Mouse (Mus musculus) 416B (cell line): ENCODE results near the gene Depdc1b.

Experiments
- DNase-seq: peaks from one replicate; pipeline ENCODE4 v3.0.0; 2011; ENCODE audit warnings: low read depth

Depdc1b gene

DNA sequence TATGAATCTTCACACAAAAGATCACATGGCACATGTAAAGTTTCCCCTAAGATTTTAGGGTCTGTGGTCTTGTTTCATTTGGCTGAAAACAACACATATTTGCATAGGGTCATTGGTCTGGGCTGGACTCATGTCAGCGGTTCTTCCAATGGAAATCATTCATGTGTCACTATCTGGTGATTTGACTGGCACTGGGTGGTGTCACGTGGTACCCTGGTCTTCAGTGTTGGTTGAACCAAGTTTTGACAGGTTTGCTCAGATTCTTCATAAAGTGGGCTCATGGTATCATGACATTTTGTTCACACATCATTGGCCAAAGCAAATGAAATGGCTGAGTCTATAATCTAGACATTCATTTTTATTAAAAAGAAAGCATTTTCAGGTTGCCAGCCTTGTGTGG lies 1.3 kb downstream of the Depdc1b start:
- DNase-seq, result no peak

DNA sequence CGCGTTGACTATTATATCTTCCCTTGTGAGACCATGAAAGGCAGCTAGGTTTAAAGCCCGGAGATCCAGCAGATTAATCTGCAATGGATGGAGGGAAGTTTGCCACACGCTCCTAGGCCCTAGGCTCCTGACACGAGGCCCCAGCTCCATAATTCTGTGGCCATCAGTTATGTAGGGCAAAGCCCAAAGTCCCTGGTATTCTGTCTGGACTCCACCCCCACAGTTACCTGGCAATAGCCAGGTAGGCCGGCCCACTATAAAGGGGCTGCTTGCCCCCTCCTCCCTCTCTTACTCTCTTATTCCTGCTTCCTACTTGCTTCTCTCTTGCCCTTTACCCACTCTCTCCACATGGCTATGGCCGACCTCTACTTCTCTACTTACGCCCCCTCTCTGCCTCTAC lies 2.9 kb downstream of the Depdc1b start:
- no peak for DNase-seq

- peak; percentile 47 for DNase-seq
Observed at GRCm38 (mm10) chr13:108320216-108320615, 4.1 kb downstream of the Depdc1b start.

DNA sequence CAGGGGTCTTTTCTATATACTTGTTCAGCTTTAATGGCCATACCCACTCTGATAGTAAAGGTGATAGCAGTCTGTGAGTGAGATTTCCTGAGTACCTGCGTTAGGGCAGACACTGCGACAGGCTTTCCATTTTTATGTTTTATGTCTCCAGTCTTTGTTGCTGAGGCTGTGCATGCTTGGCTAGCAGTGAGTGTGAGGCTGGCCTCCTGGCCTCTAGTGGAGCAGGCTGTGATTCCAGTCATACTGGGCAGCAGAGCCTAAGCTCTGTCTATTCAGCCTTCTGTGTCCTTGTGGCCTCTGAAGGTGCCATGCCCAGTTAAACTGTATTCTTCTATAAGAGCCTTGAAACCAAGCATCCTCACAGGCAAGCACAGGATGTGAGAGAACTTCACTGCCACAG lies 6.3 kb downstream of the Depdc1b start:
- no peak for DNase-seq

DNA sequence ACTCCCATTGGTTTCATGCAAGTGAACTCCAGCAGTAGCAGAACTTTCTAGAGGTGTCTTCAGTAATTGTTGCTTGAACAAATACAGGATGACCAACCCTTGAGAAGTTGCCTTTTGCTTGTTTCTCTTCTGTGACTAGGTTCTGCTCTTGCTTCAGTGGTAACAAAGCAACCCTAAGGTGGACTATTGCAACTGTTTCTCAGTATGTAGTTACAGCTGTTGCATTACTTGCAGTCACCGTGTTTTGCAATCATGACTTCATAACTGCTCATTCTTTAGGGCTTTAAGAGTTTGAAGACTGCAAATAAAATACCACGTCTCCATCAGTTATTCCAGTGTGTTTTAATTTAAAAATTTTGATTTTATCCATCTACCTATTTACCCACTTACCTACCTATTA lies 7.2 kb downstream of the Depdc1b start:
- peak; percentile 61 for DNase-seq

- no peak for DNase-seq
Observed at GRCm38 (mm10) chr13:108323866-108324829, 8.0 kb downstream of the Depdc1b start.

GRCm38 (mm10) chr13:108325871-108326270 lies 9.7 kb downstream of the Depdc1b start:
- no peak for DNase-seq

DNA sequence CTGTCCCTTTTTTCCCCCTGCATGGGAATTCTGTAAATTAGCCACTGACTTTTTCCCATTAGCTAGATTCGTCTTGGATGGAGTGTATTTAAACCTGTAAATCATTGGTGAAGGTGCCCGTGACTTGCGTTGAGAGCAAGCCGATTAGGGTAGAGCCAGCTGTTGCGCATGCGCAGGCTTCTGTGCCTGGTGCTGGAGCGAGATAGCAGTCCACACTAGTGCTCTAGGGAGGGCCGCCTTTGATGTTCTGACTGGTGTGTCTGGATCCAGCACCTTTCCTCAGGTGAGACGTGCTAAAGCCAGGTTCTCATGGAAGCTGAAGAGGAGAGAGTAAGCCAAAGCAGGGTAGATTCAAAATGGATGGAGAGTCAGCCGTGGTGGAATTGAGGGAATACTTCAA lies 10.2 kb downstream of the Depdc1b start:
- no peak for DNase-seq

- no peak for DNase-seq
Observed at GRCm38 (mm10) chr13:108327047-108327446, 10.9 kb downstream of the Depdc1b start.

- no peak for DNase-seq
Observed at GRCm38 (mm10) chr13:108328406-108329180, 12.5 kb downstream of the Depdc1b start.

DNA sequence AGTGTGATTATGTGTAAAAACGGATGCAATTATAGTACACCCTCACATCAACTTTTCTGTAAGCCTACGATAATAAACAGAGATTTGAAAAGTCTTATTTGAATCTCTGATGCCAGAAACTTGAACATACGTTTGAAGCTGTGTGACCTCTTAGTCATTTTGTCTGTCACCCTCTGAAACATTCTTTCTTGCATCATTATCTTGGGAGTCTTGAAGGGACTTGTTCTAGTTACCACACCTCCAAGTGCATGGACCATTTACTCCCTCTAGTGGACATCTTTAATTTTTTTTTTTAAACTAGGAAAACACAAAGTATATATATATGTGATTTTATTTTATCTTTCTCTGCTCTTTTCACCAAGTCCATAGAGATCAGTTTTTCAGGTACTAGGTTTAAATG lies 13.6 kb downstream of the Depdc1b start:
- peak; percentile 88 for DNase-seq

DNA sequence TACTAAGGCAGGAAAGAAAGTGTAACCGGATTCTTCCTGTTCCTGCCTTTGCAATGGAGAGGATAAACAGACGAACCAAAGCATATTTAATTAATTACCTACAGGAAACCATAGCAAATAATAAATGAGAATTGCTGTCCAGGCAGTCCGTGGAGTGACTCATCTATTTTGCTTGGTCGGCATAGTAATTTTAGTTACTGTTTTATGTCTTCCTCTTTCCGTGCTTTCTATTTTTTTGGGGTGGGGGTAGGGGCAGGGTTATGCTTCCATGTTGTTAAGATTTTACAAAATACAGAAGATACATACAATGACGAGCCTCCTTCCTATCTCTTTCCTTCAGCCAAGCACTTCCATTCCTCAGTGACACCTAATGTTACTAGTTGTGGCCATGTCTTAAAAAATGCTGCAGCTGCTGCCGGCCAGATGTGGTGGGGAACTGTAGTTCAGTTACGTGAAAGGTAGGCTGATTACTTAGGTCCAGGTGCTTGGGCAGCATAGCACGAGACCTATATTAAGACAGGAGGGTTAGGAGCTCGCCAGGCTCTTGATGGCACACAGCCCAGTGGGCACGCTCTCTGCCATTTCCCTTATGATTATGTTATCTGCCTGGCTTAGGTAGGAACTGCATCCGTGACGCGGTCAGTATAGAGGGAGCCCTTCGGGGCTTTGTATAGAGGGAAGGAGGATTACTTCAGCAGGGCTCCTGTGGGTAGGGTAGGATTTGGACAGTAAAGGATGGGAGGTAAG lies 19.3 kb downstream of the Depdc1b start:
- peak; percentile 69 for DNase-seq

DNA sequence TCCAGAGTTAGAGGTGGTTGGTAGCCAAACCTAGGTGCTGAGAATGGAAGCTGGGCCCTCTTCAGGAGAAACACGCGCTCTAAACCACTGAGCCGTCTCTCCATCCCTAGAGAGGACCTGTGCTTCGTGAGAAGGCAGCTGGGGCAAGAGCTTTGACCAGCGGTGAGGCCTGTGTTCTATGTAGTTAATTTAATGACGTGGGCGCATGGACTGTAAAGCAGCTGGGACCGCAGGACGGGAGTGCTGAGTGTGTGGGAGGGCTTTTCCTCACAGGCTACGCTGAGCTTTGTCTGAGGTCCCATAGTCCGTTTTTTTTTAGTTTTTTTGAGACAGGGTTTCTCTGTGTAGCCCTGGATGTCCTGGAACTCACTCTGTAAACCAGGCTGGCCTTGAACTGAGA lies 20.1 kb downstream of the Depdc1b start:
- no peak for DNase-seq

DNA sequence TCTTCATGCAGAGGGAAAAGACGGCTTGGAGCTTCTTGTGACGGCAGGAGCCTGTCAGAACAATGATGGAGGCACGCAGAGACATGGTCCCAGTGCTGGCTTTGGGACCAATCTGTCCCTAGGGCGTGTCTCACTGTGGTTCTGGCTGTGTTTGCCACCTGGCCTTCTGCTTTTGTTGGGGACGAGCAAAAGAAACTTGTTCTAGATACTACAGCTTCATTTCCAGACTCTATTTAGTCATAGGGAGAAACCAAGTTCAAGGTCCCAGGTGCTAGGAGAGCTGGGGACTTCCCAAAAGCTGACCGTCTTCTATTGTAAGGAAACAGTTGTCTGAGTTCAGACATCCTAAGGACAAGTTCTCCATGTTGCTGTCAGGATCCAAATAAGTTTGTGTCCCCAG lies 21.2 kb downstream of the Depdc1b start:
- DNase-seq, result no peak

DNA sequence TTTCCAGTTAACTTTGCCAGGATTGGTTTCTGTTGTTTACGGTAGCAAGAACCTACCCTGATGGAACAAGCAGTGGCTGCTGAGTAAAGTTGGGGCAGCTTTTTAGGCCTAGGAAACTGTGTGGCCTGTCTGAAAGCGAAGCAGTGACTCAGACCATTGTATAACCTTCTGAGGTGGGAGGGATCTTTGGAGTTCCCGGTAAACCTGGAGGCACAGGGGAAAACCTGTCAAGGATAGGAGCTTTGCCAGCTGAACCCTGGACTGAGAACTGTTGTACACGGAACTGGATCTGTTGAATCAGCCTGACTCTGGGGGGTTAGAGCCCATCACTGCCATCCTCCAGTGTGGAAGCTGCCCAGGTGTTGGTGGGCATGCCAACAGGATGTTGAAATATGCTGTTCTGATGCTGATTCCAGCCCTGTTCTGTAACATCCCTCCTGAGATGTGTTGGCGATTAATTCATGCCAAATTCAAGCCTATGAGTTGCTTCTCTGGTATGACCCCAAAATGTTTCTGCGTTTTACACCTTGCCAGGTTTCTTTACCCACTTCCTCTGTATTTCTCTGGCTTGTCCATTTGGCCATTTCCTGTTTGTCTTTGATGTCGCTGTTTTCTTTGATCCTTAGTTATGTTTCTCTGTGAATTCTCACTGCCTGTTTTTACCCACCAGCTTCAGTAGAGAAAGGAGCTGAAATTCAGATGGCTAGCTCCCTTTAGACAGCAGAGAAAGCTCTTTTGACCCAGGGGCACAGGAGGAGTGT lies 22.1 kb downstream of the Depdc1b start:
- DNase-seq, result no peak

DNA sequence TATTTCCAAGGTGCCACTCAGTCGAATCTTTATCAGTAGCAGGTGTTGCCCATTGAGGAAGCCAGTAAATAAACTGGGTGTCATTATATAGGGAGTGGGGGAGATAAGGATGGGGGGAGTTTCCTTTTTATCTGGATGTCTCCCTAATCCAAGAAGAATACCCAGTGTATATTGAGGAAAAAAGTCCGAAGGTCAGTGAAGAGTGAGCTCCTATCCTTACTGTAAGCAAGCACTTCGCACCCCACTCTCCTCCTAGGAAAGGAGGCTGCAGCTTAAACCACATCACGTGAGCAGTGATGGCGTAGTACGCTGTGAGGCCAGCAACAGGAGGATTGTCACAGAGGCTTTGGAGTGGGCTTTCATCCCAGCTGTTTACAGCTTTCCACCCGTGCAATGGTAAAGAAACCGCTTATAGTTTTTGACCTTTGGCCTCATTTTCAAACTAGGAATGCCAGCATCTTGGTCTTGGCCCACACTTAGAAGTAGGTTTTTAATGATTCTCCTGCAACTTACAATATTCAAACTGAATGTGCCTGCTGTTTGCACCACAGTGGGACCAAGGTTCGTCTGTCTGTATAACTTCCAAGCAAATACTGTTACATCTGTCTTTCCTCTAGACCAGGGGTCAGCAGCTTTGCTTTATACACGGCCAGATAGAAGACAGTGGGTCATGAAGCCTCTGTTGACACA lies 23.9 kb downstream of the Depdc1b start:
- no peak for DNase-seq

DNA sequence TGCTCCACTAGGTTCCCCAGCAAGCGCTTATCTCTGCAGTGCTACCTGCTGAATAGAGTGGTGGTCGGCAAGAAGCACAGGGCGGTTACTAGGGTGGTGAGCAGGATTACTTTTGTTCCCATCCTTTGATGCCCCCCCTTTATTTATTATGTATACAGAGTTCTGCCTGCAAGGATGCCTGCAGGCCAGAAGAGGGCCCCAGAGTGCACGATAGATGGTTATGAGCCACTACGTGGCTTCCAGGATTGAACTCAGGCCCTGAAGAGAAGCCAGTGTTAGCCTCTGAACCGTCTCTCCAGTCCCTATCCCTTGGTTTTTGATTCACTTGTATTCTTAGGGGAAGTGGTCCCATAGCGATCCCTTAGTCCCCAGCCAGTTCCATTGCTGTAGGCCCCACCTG lies 25.5 kb downstream of the Depdc1b start:
- DNase-seq, result peak; percentile 53

DNA sequence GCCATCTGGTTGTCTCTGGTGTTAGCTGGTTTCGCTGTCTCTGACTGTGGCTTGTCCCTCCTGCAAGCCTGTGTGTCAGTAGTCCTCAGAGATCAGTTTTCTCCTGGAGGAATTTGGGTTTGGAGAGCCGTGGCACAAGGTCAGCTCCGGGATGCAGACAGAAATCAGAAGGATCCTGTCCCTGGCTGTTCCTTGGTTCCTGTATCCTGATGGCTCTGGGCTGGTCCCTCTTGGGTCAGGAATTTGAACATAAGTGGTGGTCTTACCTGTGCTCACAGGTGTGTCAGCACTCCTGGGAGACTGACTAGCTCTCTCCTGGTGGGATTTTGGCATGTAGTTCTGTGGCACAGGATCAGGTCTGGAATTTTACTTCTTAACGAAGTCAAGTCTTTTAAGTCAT lies 29.6 kb downstream of the Depdc1b start:
- DNase-seq, result no peak

DNA sequence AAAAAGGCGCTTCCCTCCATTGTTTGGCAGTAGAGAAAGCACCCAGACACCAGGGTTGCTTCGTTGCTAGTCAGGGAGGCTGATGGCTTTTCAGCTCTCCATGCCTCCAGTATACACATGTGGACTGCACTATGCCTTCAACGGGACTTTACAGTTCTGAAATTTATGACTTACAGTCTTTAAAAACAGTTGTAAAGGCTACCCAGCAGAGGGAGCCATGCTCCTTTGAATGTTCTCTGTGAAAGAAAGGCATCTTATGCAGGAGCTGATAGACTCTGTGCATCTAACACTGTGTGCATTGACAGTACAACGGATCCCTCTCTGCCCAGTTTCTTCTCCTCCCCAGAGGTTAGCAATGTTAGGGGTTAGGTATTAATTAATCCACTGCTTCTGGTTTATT lies 30.9 kb downstream of the Depdc1b start:
- DNase-seq, result peak; percentile 86

- no peak for DNase-seq
Observed at GRCm38 (mm10) chr13:108349624-108350023, 33.5 kb downstream of the Depdc1b start.

DNA sequence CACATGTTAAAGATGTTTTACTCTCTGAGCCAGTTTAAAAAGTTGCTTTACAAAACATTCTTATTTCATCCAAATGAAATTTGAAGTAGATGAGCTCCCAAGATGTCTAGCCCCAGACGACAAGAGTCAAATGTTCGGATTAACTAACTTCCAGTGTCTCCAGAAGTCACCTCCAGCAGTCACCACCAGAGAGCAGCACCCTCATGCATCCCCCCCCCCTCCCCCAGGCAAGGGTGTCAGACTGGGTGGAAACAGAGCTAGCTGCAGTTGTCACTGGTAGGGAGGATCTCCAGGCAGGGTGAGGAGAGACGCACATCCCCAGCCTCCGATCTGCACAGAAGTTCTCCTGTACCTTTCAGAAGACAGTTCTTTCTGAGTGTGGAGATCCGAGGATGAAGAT lies 37.6 kb downstream of the Depdc1b start:
- DNase-seq, result no peak
